In the genomic region with DNA sequence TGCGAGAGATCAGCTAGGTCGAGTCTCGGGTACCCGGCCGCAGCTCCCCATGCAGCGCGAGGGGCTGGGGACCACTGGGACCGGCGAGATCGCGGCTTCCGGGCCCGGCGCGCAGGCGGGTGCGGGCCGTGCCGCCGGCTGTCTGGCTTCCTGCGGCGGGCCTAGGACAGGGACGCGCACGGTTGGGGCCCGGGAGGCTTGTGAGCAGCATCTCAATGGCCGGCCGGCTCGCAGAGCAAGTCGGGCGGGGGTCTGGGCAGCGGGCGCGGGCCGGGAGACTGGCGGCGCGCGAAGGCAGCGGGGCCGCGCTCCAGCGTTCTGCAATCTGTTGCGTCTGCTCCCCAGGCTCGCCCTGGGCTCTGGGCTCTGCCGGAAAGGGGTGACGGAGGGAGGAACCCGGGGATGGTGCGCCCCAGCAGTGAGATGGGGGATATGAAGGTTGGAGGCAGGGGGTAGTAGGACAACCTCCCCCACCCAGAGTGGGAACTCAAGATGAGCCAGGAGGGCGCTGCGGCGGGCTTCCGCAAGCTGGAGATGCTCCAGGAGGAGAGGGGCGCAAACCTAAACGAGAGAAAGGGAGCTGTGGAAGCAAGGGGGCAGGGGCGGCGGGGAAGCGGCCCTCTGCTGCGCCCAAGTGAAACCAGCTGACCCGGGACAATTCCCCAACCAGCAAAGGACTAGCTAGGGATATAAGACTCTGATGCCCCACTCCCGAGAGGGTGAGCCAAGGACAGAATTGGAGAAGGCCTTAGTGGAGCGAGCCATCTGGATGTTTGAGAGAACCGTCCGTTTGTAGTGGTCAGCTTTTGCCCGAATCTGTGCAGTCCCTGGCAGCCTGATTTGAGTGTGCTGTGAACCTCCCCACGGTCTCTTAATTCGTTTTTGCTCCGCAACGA, we compare ENCODE assay signal across 8 mouse cellular contexts. TPM values are rescaled to one million over a fixed set of nuclear protein-coding genes. Genes with fewer than 3 reads are reported as not detected.
A peak's percentile ranks its signal among the peaks of the same experiment; 100 is the strongest.
DNase-seq lines count a peak whose midpoint lies in the region; ATAC-seq and TF ChIP-seq lines count a peak whose summit lies in the region.

No protein-coding gene starts in this region.

- no peak for TF ChIP-seq CTCF in cerebellum, adult 2 months (IDR thresholded peaks at IDR 0.05; ENCODE audit: borderline replicate concordance, insufficient read depth, low read depth, low read length)

- peak overlapping the region; percentile 96 for H3K4me2 ChIP-seq in embryonic facial prominence, embryonic 14.5 days (ENCODE audit: low read depth, low read length)

- H3K4me1 ChIP-seq in cerebellum, adult 2 months (ENCODE audit: control insufficient read depth, insufficient read depth, low read length), result peaks cover 6% of the 10 kb centered on the region; the same call in 1 of the 2 replicates
- H3K4me1 ChIP-seq in embryonic facial prominence, embryonic 14.5 days (ENCODE audit: control insufficient read depth, insufficient read depth, low read length), result peaks cover 15% of the 10 kb centered on the region

- H3K27me3 ChIP-seq in cerebellum, adult 2 months (ENCODE audit: control insufficient read depth, insufficient read depth, low read length), result no peaks in the 10 kb centered on the region
- H3K27me3 ChIP-seq in embryonic facial prominence, embryonic 14.5 days (replicated peaks; ENCODE audit: control insufficient read depth, insufficient read depth, low read length), result peaks cover 69% of the 10 kb centered on the region

- DNase-seq in layer of hippocampus, adult 9-11 months, result peak; percentile 6
- DNase-seq in layer of hippocampus, adult 8-10 months (ENCODE audit: low spot score in 2 of 2), result no peak
- peak; percentile 30 to 48 for DNase-seq in cerebellum, adult 2 months
- peak; percentile 31 for DNase-seq in embryonic facial prominence, embryonic 14.5 days (ENCODE audit: low spot score)
- DNase-seq in kidney, postnatal 14 days, result peak; percentile 3
- DNase-seq in neural tube, embryonic 10.5 days (ENCODE audit: extremely low spot score, low spot score), result peak; percentile 71
- no peak for DNase-seq in thymus, postnatal 0 days (ENCODE audit: low spot score)
- DNase-seq in gastrocnemius, adult 8-10 months (ENCODE audit: low spot score in 2 of 2), result no peak

- H3K9ac ChIP-seq in embryonic facial prominence, embryonic 14.5 days (ENCODE audit: low read depth, low read length), result peak overlapping the region; percentile 61

- 4% methylated on average over 69 of the region's 69 CpGs for WGBS in cerebellum, adult 2 months
- 2% methylated on average over 49 of the region's 69 CpGs for WGBS in embryonic facial prominence, embryonic 14.5 days

- no peaks in the 10 kb centered on the region for H3K9me3 ChIP-seq in embryonic facial prominence, embryonic 14.5 days (ENCODE audit: control insufficient read depth, low read length)

- ATAC-seq in embryonic facial prominence, embryonic 14.5 days (ENCODE audit: low read depth), result peak; percentile 13; the same call in 1 of the 2 replicates

- TF ChIP-seq POLR2A in cerebellum, adult 2 months (IDR thresholded peaks at IDR 0.05; ENCODE audit: borderline replicate concordance, insufficient read depth, low read length), result no peak

- peak overlapping the region; percentile 29 for H3K27ac ChIP-seq in cerebellum, adult 2 months (ENCODE audit: insufficient read depth, low read length)
- H3K27ac ChIP-seq in embryonic facial prominence, embryonic 14.5 days (replicated peaks; ENCODE audit: low read depth, low read length), result no peak overlapping the region

- no peaks in the 10 kb centered on the region for H3K36me3 ChIP-seq in embryonic facial prominence, embryonic 14.5 days (ENCODE audit: control insufficient read depth, insufficient read depth, low read length)

- H3K4me3 ChIP-seq in cerebellum, adult 2 months (replicated peaks; ENCODE audit: insufficient read depth, low read depth, low read length), result peak overlapping the region; percentile 89
- peak overlapping the region; percentile 63 for H3K4me3 ChIP-seq in embryonic facial prominence, embryonic 14.5 days (ENCODE audit: low read depth, low read length)

RNA-seq across cellular contexts. Expression of gene Tmem132e, which starts 0.9 kb away (rescaled TPM):
- 10 to 100 TPM in 2 of 4 experiments, 1 to 10 TPM in 2; 8.6 to 10.6 (median 9.8) TPM for total RNA-seq in layer of hippocampus, adult 8-10 months (2022)
- polyA plus RNA-seq in cerebellum, adult 2 months (2012; rRNA removed), result 19.8 and 20.5 TPM in 2 replicates
- 2.0 TPM in 2 replicates for polyA plus RNA-seq in embryonic facial prominence, embryonic 14.5 days (2014; fragmentation: Nextera tagmentation; extraction: Ambion mirVana)
- not detected in 2 replicates for polyA plus RNA-seq in thymus, postnatal 0 days (2015; fragmentation: Nextera tagmentation; extraction: Ambion mirVana)
- not detected for total RNA-seq in gastrocnemius, adult 8-10 months (2022)

Comparison
In these comparisons a context has a peak if more than half of its experiments do, and no peak if none do; other contexts are left out.
1. DNase-seq: peak in layer of hippocampus, adult 9-11 months (single experiment), cerebellum, adult 2 months (2 of 2), embryonic facial prominence, embryonic 14.5 days (single experiment), kidney, postnatal 14 days (single experiment) and neural tube, embryonic 10.5 days (single experiment); none in layer of hippocampus, adult 8-10 months (0 of 2), thymus, postnatal 0 days (single experiment) and gastrocnemius, adult 8-10 months (0 of 2).